Mouse (Mus musculus): ENCODE results near the gene Sult1c1. TPM values are rescaled to one million over a fixed set of nuclear protein-coding genes. Genes with fewer than 3 reads are reported as not detected.

The Sult1c1 gene
- total and polyA plus RNA-seq, 3 experiments: not detected

DNA sequence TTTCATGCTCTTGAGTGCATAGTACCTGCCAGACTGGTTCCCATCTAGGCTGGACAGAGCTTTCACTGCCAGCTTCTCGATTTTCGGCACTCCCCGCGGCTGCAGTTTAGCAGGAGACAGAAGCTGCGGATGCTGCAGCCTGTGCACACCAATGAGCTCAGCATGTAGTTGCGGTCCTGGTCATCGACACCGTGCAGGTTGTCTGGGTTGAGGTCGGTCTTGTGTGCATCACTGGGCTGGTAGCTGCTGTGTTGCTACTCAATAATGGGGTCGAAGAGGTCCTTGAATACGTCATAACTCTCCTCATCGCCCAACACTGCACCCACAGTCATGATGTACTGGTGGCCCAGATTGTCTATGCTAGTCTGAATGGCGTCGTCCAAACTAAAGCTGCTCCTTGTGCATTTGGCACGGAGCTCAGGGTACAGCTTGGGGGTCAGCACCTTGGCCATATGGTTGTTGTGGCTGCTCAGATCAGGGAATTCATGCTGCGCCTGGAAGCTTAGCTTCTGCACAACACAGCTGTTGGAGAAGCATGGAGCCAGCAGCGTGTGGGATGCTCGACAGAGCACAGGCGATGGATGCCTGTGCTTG is 48.8 kb downstream of the Sult1c1 start:
- H3K79me2 ChIP-seq (replicated peaks; ENCODE audit: control insufficient read depth, insufficient read depth, low read length): no peaks in the 10 kb centered on the region
- WGBS: 83% methylated on average over 19 of the region's 19 CpGs
- H3K36me3 ChIP-seq (ENCODE audit: control insufficient read depth, insufficient read depth, low read length): no peaks in the 10 kb centered on the region
- DNase-seq: no peak
- no peaks in the 10 kb centered on the region for H3K27me3 ChIP-seq (ENCODE audit: control insufficient read depth, insufficient read depth, low read length)
- H3K9ac ChIP-seq (ENCODE audit: low read depth, low read length): no peak overlapping the region
- H3K4me3 ChIP-seq: no peak overlapping the region
- H3K27ac ChIP-seq: no peak overlapping the region
- TF ChIP-seq EP300 (IDR thresholded peaks at IDR 0.05; ENCODE audit: insufficient read depth, low read depth, low read length) (no peak), POLR2A (IDR thresholded peaks at IDR 0.05; ENCODE audit: insufficient read depth, low read depth, low read length) (no peak), CTCF (IDR thresholded peaks at IDR 0.05) (no peak)
- no peaks in the 10 kb centered on the region for H3K4me1 ChIP-seq (ENCODE audit: control insufficient read depth, insufficient read depth, low read length)
- intact Hi-C loops (cut with DNase I): no loop called here

- H3K9ac ChIP-seq (ENCODE audit: low read depth, low read length): no peak overlapping the region
- no peaks in the 10 kb centered on the region for H3K27me3 ChIP-seq (ENCODE audit: control insufficient read depth, insufficient read depth, low read length)
- H3K4me1 ChIP-seq (ENCODE audit: control insufficient read depth, insufficient read depth, low read length): no peaks in the 10 kb centered on the region
- no peaks in the 10 kb centered on the region for H3K36me3 ChIP-seq (ENCODE audit: control insufficient read depth, insufficient read depth, low read length)
- TF ChIP-seq EP300 (IDR thresholded peaks at IDR 0.05; ENCODE audit: insufficient read depth, low read depth, low read length) (no peak), CTCF (IDR thresholded peaks at IDR 0.05) (no peak), POLR2A (IDR thresholded peaks at IDR 0.05; ENCODE audit: insufficient read depth, low read depth, low read length) (no peak)
- WGBS: 83% methylated on average over 8 of the region's 8 CpGs
- H3K27ac ChIP-seq: no peak overlapping the region
- intact Hi-C loops (cut with DNase I): no loop called here
- no peak overlapping the region for H3K4me3 ChIP-seq
- H3K79me2 ChIP-seq (replicated peaks; ENCODE audit: control insufficient read depth, insufficient read depth, low read length): no peaks in the 10 kb centered on the region
- DNase-seq: no peak
Observed at GRCm38 (mm10) chr17:53940726-53941125, 49.7 kb downstream of the Sult1c1 start.

Other genes with a start within 250 kb of the Sult1c1 start
- not detected for gene Sult1c2, start 144.3 kb downstream of the Sult1c1 start, total RNA-seq (2021)
- not detected in 2 replicates for gene Sult1c2, start 144.3 kb downstream of the Sult1c1 start, polyA plus RNA-seq (2012; rRNA removed)